Mouse (Mus musculus): Measurements from ENCODE around the gene Brwd3.

Gene Brwd3

DNA sequence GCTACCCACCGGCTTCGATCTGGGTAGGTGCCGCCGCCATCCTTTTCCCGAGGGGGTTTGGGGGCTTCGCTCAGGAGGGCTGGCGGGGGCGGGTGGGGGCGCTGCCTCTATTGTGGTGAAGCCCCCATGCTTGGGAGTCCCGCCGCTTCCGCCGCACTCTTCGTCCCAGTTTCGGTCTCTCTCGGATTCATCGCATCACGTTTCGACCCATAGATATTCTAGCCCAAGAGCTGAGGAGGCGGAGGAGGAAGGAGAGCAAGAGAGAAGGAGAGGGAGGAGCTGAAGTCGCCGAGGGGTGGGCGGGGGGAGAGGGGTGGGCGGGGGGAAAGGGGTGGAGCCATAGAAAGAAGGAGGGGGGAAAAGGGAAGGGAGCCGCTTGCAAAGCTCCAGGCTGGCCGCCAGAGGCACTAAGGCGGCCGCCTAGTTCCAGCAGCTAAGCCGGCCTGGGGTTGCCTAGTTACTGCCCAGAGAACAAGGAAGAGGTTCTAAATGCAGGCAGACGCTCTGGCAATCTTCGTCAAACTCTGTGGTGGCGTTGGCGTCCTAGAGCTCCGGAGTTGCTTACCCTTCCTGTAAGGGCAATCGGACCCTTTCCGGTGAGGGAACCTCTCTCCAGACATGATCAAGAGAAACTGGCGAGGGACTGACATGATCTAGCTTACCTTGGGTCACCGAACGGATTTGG lies at the start of gene Brwd3:
Brwd3 (minus strand) TSS at position 283 of the 685 bp plus-strand sequence.
- DNase-seq = peak; percentile 82

DNA sequence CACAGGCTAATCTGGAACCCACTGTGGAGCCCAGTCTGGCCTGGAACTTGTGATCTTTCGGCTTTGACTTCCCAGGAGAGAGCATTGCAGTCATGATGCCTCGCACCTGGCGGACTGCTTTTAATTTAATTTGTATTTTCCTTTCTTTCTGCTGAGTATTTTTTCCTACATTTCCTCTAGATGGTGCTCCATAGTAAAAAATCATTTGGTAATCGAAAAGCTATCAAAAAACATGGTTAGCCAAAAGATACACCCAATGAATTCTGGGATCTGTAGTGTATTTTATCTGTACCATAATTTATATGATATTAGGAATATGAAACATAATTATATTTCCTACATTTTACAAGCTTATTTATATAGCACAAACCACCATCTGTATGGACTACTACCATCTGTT lies 28.5 kb upstream of the Brwd3 start:
- DNase-seq = no peak

DNA sequence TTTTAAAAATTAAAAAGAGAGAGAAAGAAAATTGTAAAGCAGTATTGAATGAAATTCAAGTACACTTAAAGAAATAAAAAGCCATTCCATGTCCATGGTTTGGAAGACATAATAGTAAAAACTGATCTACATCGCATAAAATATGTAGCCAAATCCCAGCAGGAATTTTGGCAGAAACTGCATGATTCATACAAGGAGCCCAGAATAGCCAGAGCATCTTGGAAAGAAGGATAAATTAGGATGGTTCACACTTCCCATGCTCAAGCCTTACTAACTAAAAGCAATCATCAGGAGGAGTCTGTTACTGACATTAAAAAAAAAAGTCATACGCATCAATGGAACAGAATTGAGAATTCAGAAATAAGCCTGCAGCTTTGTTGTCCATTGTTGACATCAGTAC lies 8.5 kb upstream of the Brwd3 start:
- peak; percentile 37 to 65 for DNase-seq

DNA sequence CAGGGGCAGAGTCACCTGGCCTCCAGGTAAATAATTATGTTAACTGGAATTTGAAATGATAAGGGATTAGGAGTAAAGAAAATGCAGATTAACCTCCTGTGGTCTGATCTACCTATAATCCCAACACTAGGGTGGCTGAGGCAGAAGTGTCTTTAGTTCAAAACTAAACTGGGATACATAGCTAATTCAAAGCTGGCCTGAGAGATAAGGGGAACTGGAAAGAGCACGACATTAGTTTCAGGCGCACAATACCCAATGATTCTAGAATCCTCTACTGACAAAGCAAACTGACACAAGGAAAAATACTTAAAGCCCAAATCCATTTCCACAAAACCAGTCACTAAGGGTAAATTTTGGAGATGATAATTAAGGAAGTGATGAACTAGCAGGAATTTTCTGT lies 2.2 kb upstream of the Brwd3 start:
- DNase-seq = no peak

DNA sequence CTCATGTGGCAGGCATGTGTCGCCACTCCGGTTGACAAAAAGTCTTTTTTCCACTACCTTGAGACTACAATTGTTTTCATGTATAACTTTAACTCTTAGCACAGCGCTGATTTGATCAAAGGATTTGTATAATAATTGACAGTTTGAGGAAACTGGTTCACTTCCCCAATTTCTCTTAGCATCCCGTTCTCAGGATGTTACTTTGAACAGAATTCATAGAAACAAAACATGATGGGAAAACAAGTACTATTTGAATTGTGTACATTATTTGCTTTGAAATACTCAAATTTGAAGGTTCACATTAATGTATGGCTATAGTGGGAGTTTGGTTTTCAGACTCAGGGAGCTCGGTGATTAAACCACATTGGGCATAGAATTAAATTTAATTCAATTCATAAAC lies 1.1 kb upstream of the Brwd3 start:
- no peak for DNase-seq

DNA sequence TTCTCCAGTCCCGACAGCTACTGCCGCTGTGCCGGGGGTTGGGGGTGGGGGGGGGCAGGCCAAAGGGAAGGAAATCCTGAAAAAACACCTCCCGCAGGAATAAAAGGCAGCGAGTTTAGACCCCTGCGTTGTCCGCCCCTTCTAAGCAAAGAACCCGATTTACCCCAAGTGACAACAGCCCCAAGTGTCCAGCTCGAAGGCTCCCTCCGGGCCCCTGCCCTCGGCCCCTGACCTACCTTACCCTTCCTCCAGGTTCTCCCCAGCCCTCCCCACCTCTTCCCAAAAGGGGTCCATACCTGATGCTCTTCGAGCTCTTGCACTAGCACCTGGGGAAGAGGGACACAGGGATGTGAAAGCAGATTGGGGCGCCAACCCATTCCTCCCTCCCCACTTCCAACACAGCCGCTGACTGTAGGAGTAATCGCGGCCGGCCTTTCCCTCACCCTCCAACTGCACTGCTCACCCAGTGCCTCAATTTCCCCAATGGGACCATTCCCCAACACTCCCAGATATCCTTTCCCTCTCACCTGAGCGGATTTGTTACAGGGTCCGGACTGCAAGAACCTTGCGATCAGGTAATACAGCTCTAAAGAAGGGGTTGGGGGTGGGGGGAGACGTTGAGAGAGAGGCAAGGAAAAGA lies 671 bp downstream of the Brwd3 start:
- DNase-seq = peak; percentile 26 to 28

DNA sequence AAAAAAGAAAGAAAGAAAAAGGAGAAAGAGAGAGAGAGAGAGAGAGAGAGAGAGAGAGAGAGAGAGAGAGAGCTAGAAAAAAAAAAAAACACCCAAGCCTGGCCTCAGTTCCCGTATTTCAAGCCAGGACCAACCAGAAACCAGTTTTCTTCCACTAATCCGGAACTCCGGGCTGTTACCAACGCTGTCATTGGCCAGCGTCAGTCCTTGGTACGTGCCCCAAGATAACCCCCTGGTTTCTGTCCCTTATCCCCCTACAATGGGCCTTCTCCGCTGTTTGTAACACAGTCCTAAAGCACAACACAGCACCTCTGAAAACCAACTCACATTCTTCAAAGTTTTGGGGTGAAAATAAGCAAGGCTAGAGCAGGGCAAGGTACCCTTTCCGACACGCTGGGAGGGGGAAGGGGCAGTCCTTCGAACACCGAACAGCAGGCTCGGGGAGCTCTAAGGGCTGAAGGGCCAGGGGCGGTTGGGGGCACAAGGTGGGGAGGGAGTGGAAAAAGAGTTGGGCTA lies 1.4 kb downstream of the Brwd3 start:
- peak; percentile 86 to 89 for DNase-seq

DNA sequence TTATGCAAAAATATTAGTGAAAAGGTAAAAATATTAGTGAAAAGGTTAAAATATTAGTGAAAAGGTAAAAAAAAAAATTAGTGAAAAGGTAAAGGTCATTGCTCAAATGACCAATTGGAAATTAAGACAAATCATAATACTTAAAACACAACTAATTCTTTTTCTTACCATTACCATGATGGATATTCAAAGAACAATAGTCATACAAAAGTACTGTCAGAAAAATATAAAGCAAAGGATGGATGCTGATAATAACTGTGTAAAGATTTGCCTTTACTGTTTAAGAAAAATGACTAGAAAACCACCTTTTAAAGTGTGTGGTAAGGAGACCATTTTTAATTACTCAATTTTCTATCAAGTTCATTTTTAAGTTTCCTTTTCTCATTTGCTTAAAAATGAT lies 2.9 kb downstream of the Brwd3 start:
- DNase-seq = no peak

DNA sequence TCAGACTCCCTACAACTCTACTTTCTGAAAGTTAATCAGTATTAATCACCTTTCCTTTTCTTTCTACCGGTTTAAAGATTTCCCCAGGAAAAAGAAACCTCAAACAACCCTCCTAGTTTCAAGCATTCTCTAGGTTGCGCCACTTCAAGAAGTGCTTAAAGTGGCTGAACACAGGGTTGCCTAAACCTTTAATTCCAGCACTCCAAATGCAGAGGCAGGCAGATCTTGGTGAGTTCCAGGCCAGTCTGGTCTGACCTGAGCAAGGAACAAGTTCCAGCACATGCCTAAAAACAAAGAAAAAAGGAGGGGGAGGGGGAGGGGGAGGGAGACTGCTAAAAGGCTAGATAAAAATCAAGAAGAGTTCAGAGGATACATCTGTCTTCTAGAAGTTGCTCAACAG lies 6.1 kb downstream of the Brwd3 start:
- DNase-seq = no peak

DNA sequence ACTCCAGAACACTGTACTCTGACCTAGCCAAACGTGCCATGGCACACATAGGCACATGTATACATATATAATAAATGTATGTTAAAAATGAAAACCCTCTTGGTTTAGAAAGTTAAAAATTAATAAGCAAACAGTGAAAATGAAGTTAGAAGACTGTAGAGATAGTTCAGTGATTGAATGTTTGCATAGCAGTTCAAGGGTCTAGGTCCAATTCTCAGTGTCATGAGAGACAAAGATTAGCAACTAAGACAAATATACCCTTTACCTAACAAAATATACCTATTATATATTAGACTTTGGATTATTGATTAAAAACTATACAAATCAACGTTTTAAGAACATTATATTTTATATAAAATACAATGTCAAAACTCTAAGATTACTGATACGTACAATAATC lies 36.9 kb downstream of the Brwd3 start:
- no peak for DNase-seq

DNA sequence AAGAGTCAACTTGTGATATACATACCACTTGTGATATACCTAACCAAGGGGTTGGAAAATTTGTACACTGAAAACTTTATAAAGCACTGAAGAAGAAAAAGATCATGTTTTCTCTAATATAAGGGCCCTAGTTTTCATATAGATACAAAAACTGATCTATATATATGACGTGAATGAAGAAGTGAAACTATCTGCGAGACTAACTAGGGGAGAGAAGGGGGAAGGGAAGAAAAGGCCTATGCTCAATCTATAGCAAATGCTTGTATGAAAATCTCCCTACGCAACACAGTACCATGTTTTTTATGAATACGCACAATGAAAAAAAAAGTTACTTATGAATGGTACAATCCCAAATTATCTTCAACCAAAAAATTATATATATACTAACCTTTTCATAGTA lies 50.4 kb downstream of the Brwd3 start:
- DNase-seq = no peak

DNA sequence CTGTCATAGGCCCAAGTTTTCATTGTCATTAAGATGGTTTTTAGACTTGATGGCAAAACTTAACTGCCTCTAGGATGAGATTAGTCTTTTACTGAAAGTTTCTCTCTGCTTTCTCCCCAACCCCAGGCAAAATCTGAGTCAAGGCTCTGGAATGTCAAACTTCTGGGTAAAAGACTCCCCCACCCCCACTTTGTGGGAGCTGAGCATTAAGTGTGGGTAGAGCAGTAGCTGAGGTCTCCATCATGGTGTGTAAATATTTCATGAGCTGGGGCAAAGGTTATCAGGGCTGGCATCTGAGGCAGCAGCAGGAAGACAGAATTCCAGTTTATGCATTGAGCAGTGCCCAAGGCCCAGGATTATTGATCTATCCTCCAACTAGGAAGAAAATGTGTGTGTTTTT lies 102.4 kb downstream of the Brwd3 start:
- no peak for DNase-seq

DNA sequence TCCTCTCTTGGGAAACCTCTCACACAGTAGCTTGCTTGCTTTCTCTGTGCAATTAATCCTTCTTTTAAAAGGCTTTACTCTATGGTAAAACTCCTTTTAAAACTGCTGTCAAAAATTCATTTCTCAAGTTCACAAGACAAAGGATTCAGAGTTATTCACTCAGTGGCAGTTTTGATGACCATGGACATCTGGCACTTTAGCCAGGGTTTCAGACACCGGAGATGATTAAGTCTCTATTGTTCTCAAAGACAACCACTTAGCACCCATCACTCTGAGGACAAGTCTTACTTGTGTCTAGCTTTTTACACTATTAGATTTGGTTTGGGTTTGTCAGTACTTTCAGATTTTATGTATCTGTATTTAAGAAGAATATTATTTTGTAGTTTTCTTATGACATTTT lies 104.6 kb downstream of the Brwd3 start:
- DNase-seq = no peak

DNA sequence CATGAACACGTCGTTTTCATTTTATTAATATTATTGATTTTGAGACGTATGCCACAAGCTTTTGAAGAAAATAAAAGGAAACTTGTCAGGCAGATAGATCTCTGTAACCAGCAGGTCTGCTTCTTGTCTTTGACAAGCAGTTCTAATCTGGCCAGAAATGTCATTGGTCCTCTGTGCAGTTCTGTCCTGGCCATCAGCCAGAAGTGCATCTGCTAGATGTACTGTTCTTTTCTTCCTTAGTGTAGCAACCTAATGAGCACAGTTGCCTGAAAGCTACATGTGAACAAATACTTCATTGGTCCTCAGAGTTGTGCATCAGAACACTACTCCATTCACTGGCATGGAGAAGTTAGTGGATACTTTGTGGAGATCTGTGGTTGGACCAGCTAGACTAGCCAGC lies 105.1 kb downstream of the Brwd3 start:
- peak; percentile 18 to 20 for DNase-seq

DNA sequence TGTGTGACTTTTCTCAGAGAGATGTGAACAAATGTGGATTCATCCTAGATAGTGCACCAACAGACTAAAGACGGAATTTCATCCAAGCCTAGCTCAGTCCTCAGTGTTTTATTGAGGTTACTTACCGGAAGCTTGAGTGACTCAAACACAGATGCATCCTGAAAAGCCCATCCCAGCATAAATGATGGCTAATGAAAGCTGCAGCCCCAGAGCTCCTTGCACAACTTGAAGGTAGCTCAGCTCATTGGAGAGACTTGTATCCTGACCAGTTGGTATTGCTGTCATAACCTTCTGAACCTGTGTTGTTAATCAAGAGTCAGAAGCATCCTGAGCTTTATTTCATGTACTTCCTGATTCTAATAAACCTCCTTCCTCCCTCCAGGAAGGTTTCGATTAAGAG lies 105.8 kb downstream of the Brwd3 start:
- DNase-seq = no peak

DNA sequence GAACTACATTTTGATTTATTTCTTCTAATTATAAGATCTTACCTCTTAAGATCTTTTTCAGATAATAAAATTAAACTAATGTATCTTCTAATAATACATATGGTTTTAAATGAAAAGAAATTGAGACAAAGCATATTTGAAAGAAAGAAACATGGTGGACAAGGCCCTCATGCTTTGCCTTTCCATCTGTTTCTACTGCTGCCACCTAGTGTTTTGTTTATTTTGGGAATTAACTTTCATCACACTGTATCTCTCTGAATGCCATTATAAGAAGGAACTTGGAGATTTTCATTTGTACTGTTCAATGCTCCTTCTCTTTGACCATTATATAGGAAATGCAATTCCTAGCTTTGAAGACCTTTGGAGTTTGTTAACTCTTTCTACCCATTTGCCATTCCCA lies 109.9 kb downstream of the Brwd3 start:
- no peak for DNase-seq

DNA sequence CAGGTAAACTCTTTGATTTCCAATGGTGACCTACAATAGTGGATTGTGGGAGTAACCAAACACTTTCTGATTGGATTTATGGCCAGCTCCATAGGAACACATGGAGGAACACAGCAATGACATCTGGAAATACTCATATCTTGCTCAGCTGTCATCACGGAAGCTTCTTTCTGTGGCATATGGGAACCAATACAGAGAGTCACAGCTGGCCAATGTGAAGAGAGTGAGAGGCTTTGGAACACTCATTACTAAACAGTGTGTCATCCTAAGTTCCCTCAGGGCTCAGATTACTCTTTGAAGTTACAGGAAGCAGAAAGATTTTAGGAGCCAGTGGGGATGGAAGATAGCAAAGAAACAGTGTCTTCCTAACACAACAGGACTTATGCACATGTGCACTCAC lies 111.7 kb downstream of the Brwd3 start:
- no peak for DNase-seq

DNA sequence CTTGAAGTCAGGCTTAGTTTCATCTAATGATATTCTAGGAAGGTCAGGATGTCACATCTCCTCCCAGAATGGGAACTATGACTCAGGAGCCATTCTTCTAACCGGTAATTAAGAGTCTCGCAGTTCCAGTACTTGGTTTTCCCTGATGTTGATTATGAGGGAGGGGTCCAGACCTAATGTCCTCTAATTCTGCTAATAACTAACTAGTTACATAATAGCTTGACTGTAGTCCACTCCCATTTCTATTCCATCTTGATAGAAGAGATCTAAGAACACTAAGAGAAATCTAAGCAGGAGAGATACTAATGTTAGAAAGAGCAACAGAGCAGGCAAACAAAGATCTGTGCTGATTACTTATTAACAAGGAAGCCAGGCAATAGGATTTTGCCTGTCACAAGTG lies 129.9 kb downstream of the Brwd3 start:
- DNase-seq = no peak
